Comparison of ENCODE assay signal across 10 mouse cellular contexts in genomic region chr11:88356016-88356415, GRCm38 (mm10).
A peak's percentile ranks its signal among the peaks of the same experiment; 100 is the strongest.
DNase-seq lines count a peak whose midpoint lies in the region; ATAC-seq and TF ChIP-seq lines count a peak whose summit lies in the region.
"Had no signal": no experiment of that assay in that cellular context is flagged by ENCODE, and none has a peak within 500 bp of the region (broad histone marks: within the 10 kb centered on the region; RNA-seq: fewer than 3 reads in every experiment).

No protein-coding gene starts in this region.

- no peak for ATAC-seq in hindbrain, embryonic 12.5 days (ENCODE audit: low FRiP score)

- no peaks in the 10 kb centered on the region for H3K27me3 ChIP-seq in hindbrain, embryonic 12.5 days
- H3K27me3 ChIP-seq: liver, embryonic 13.5 days had no signal

- H3K9me3 ChIP-seq in hindbrain, embryonic 12.5 days (replicated peaks): no peaks in the 10 kb centered on the region
- H3K9me3 ChIP-seq: liver, embryonic 13.5 days had no signal

- peak overlapping the region; percentile 91 for H3K27ac ChIP-seq in hindbrain, embryonic 12.5 days
- H3K27ac ChIP-seq in olfactory bulb, adult 2 months (ENCODE audit: insufficient read depth, low read depth, low read length): peak overlapping the region; percentile 95
- H3K27ac ChIP-seq: liver, embryonic 13.5 days had no signal

- no peak for TF ChIP-seq CTCF in olfactory bulb, adult 2 months (IDR thresholded peaks at IDR 0.05; ENCODE audit: insufficient read depth, low read depth, low read length)

- peak; percentile 27 for DNase-seq in left cerebral cortex, postnatal 4 days
- no peak for DNase-seq in left cerebral cortex, postnatal 14 days (ENCODE audit: low spot score in 2 of 2)
- peak; percentile 43 for DNase-seq in gastrocnemius, adult 18-20 months (ENCODE audit: low spot score)
- DNase-seq in layer of hippocampus, adult 11-12 months (ENCODE audit: low spot score): no peak
- DNase-seq in left cerebral cortex, adult 18-20 months (ENCODE audit: low spot score in 2 of 2): no peak
- DNase-seq in spleen, postnatal 14 days (ENCODE audit: low spot score in 2 of 2): no peak
- DNase-seq: cerebellum, postnatal 14 days; liver, embryonic 13.5 days had no signal

- H3K4me3 ChIP-seq in hindbrain, embryonic 12.5 days: no peak overlapping the region
- H3K4me3 ChIP-seq in olfactory bulb, adult 2 months (ENCODE audit: insufficient read depth, low read depth, low read length): no peak overlapping the region
- H3K4me3 ChIP-seq: liver, embryonic 13.5 days had no signal

- H3K36me3 ChIP-seq in hindbrain, embryonic 12.5 days: peaks cover 30% of the 10 kb centered on the region
- H3K36me3 ChIP-seq: liver, embryonic 13.5 days had no signal

- H3K4me2 ChIP-seq in hindbrain, embryonic 12.5 days (replicated peaks): no peak overlapping the region
- H3K4me2 ChIP-seq: liver, embryonic 13.5 days had no signal

- no peak for TF ChIP-seq POLR2A in olfactory bulb, adult 2 months (IDR thresholded peaks at IDR 0.05; ENCODE audit: insufficient read depth, low read depth, low read length)

- peaks cover 54% of the 10 kb centered on the region for H3K4me1 ChIP-seq in hindbrain, embryonic 12.5 days
- peaks cover 26% of the 10 kb centered on the region for H3K4me1 ChIP-seq in olfactory bulb, adult 2 months (ENCODE audit: control insufficient read depth, insufficient read depth, low read length)

- intact Hi-C loops in left cerebral cortex, postnatal 4 days (cut with DNase I): no loop called here
- intact Hi-C loops in left cerebral cortex, postnatal 14 days (cut with DNase I): no loop called here

- no peak overlapping the region for H3K9ac ChIP-seq in hindbrain, embryonic 12.5 days
- H3K9ac ChIP-seq: liver, embryonic 13.5 days had no signal

- WGBS in hindbrain, embryonic 12.5 days: 85% methylated on average over 12 of the region's 12 CpGs
- 55% methylated on average over 12 of the region's 12 CpGs for WGBS in olfactory bulb, adult 2 months

Comparison
In these comparisons a context has a peak if more than half of its experiments do, and no peak if none do; other contexts are left out.
1. DNase-seq: peak in left cerebral cortex, postnatal 4 days (single experiment) and gastrocnemius, adult 18-20 months (single experiment); none in left cerebral cortex, postnatal 14 days (0 of 2), layer of hippocampus, adult 11-12 months (single experiment), left cerebral cortex, adult 18-20 months (0 of 2) and spleen, postnatal 14 days (0 of 2).